Comparison of ENCODE assay signal across 15 mouse cellular contexts in the genomic region with DNA sequence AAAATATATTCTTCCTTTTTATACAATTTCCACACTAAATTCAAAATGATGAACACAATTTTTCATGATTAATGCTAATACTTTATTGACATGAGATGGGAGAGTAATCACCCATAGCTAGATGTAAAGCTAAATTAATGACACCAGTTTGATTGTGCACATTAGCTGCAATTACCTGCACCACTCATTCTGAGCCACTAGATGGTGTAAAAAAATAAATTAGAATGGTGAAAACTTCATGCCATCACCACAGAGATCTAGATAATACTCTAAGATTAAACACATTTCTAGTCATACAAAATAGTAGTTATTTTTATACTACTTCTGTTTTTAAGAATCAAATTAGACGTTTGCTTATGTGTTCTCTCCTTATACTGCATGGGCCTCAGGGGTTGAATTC.
DNase-seq lines count a peak whose midpoint lies in the region; ATAC-seq lines count a peak whose summit lies in the region.
"Had no signal": no experiment of that assay in that cellular context is flagged by ENCODE, and none has a peak within 500 bp of the region (broad histone marks: within the 10 kb centered on the region; RNA-seq: fewer than 3 reads in every experiment).

No protein-coding gene starts in this region.

- H3K36me3 ChIP-seq in kidney, embryonic 14.5 days (ENCODE audit: control insufficient read depth, insufficient read depth, low read length) = no peaks in the 10 kb centered on the region
- H3K36me3 ChIP-seq: forebrain, embryonic 10.5 days; hindbrain, embryonic 15.5 days; stomach, embryonic 15.5 days had no signal

- H3K9me3 ChIP-seq in kidney, embryonic 14.5 days (ENCODE audit: control insufficient read depth, low read length) = no peaks in the 10 kb centered on the region
- H3K9me3 ChIP-seq: forebrain, embryonic 10.5 days; hindbrain, embryonic 15.5 days; stomach, embryonic 15.5 days had no signal

- 16% methylated on average over 1 of the region's 1 CpGs for WGBS in kidney, embryonic 14.5 days

- no peak overlapping the region for H3K9ac ChIP-seq in kidney, embryonic 14.5 days (ENCODE audit: low read depth, low read length)
- H3K9ac ChIP-seq: hindbrain, embryonic 15.5 days; stomach, embryonic 15.5 days had no signal

- no peaks in the 10 kb centered on the region for H3K4me1 ChIP-seq in kidney, embryonic 14.5 days (ENCODE audit: control insufficient read depth, insufficient read depth, low read length)
- H3K4me1 ChIP-seq: stomach, embryonic 15.5 days had no signal

- H3K4me2 ChIP-seq in kidney, embryonic 14.5 days (replicated peaks; ENCODE audit: low read depth, low read length) = no peak overlapping the region
- H3K4me2 ChIP-seq: hindbrain, embryonic 15.5 days; stomach, embryonic 15.5 days had no signal

- H3K27ac ChIP-seq in kidney, embryonic 14.5 days (ENCODE audit: low read depth, low read length) = no peak overlapping the region
- H3K27ac ChIP-seq: forebrain, embryonic 10.5 days; hindbrain, embryonic 15.5 days; stomach, embryonic 15.5 days had no signal

- no peak overlapping the region for H3K4me3 ChIP-seq in kidney, embryonic 14.5 days (ENCODE audit: low read length)
- H3K4me3 ChIP-seq: forebrain, embryonic 10.5 days; hindbrain, embryonic 15.5 days; stomach, embryonic 15.5 days had no signal

- ATAC-seq in kidney, embryonic 14.5 days (ENCODE audit: low FRiP score, low TSS enrichment) = no peak

- no peaks in the 10 kb centered on the region for H3K27me3 ChIP-seq in kidney, embryonic 14.5 days (ENCODE audit: control insufficient read depth, insufficient read depth, low read length)
- H3K27me3 ChIP-seq: hindbrain, embryonic 15.5 days had no signal

- DNase-seq in embryo, embryonic 10.5 days (ENCODE audit: low spot score) = peak; percentile 60
- DNase-seq in embryo, embryonic 11 days = no peak
- peak; percentile 42 for DNase-seq in kidney, postnatal 14 days
- DNase-seq in 3T3-L1 (ENCODE audit: low read depth, low spot score) (peak; percentile 68), R1 (ENCODE audit: low read depth, low spot score) (peak; percentile 38)
- DNase-seq in T-cell, adult 2 months (ENCODE audit: low spot score) = no peak
- DNase-seq in B cell, adult 2 months = no peak
- DNase-seq: adrenal gland, postnatal 14 days; heart, adult 18-20 months; lung, adult 18-20 months; right cerebral cortex, adult 18-20 months had no signal

Comparison
In these comparisons a context has a peak if more than half of its experiments do, and no peak if none do; other contexts are left out.
1. DNase-seq: peak in embryo, embryonic 10.5 days (single experiment), kidney, postnatal 14 days (single experiment), 3T3-L1 (single experiment) and R1 (single experiment); none in embryo, embryonic 11 days (single experiment), T-cell, adult 2 months (single experiment) and B cell, adult 2 months (0 of 2).